Mouse (Mus musculus) stomach, postnatal 0 days (tissue): Measurements from ENCODE around the gene AI182371.

ENCODE experiments used
- CTCF ChIP-seq: IDR thresholded peaks from 2 replicates; pipeline ENCODE4 v1.5.1; 2016; ENCODE audit warnings: antibody characterized with exemption, low read depth, mild to moderate bottlenecking, moderate library complexity
- EP300 ChIP-seq: optimal IDR thresholded peaks from 2 replicates; pipeline ENCODE3; 2016; ENCODE audit warnings: antibody characterized with exemption

GRCm38 (mm10) chr2:35107984-35108635, 6.8 kb upstream of the AI182371 start:
- TF ChIP-seq CTCF (peak; percentile 73), EP300 (no peak)
